Mouse (Mus musculus): Measurements from ENCODE around the gene Nipa2.
"Not testable (repeated sequence)": the region's sequence is repeated elsewhere in the genome, so short reads cannot be mapped to it uniquely, and the experiment has no call there.

The Nipa2 gene

GRCm38 (mm10) chr7:55935025-55935424 lies 27.3 kb downstream of the Nipa2 start:
- DNase-seq = no peak

GRCm38 (mm10) chr7:55928649-55929048 lies 33.6 kb downstream of the Nipa2 start:
- DNase-seq = no peak

GRCm38 (mm10) chr7:55927262-55927661 lies 35.0 kb downstream of the Nipa2 start:
- no peak for DNase-seq

- not testable (repeated sequence) for DNase-seq
Observed at GRCm38 (mm10) chr7:55918365-55918764, 43.9 kb downstream of the Nipa2 start.

GRCm38 (mm10) chr7:55912118-55912517 lies 50.2 kb downstream of the Nipa2 start:
- no peak for DNase-seq

GRCm38 (mm10) chr7:55911371-55911770 lies 50.9 kb downstream of the Nipa2 start:
- DNase-seq = no peak

- DNase-seq = no peak
Observed at GRCm38 (mm10) chr7:55910356-55910755, 51.9 kb downstream of the Nipa2 start.

GRCm38 (mm10) chr7:55909519-55909918 lies 52.8 kb downstream of the Nipa2 start:
- DNase-seq = no peak

GRCm38 (mm10) chr7:55905449-55905848 lies 56.8 kb downstream of the Nipa2 start:
- no peak for DNase-seq

GRCm38 (mm10) chr7:55903766-55904165 lies 58.5 kb downstream of the Nipa2 start:
- DNase-seq = no peak

GRCm38 (mm10) chr7:55891797-55892196 lies 70.5 kb downstream of the Nipa2 start:
- DNase-seq = no peak

- DNase-seq = no peak
Observed at GRCm38 (mm10) chr7:55890731-55891130, 71.5 kb downstream of the Nipa2 start.

- DNase-seq = no peak
Observed at GRCm38 (mm10) chr7:55889996-55890395, 72.3 kb downstream of the Nipa2 start.

- DNase-seq = no peak
Observed at GRCm38 (mm10) chr7:55888603-55889002, 73.7 kb downstream of the Nipa2 start.

Measured in cerebellum, adult 9-10 months (tissue).